Mouse (Mus musculus) macrophage (primary cell): ENCODE data around the gene Higd1c. TPM values are rescaled to one million over a fixed set of nuclear protein-coding genes. Genes with fewer than 3 reads are reported as not detected.

Experiments
- H3K27ac ChIP-seq: fragments of 350-480 bp; formaldehyde crosslinking; 2 replicates; pipeline ENCODE4 v1.9.0; 2021
- H3K36me3 ChIP-seq: fragments of 350-480 bp; formaldehyde crosslinking; 2 replicates; pipeline ENCODE4 v1.9.0; 2021; ENCODE audit errors: inconsistent target
- H3K4me3 ChIP-seq: fragments of 350-480 bp; formaldehyde crosslinking; 2 replicates; pipeline ENCODE4 v1.9.0; 2021; ENCODE audit errors: inconsistent target
- H3K79me2 ChIP-seq: fragments of 350-480 bp; formaldehyde crosslinking; 2 replicates; pipeline ENCODE4 v1.9.0; 2021; ENCODE audit errors: inconsistent target
- WGBS: methylation state at CpG from one replicate; pipeline ENCODE4 v1.1.7; 2026; ENCODE audit warnings: inconsistent platforms; ENCODE audit not compliant: missing documents; 5-methylcytosine and 5-hydroxymethylcytosine counted together
- polyA plus RNA-seq: library from polyadenylated mRNA; stranded (reverse); fragments of 250-400 nt; gene quantifications from 3 replicates; pipeline ENCODE4 v1.2.4, GENCODE M21; 2018; ENCODE audit warnings: inconsistent platforms

Higd1c gene
- polyA plus RNA-seq, 1 experiment from 2014 or later: not detected

DNA sequence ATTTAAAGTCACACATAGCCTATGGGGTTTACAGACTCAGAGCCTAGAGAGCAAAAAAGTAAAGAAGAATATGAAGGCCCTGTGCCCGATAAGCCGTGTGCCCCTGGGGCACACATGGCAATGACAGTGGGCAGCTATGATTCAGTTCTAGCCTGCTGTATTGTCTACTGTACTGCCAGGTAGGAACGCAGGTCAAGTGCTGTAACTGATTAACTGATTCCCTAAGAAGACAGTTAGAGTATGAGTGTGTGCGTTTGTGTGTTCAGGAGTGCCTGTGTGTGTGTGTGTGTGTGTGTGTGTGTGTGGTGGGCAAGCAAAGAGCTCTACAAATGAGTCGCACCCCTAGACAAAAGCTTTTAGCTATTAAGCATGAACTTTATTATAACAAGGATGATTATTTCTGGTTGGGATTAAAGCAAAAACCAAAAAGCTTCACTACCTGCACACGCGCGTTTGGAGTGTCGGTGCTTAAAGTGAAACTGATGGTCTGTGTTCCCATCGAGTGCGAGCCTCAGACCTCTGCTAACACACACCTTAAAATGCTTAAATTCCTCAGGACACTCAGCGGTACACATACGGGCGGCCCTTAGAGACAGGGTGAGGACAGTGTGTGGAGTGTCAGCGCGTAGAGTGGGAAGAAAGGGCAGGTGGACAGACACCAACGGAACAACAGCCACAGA is 23.3 kb downstream of the Higd1c start:
- Histone ChIP-seq H3K36me3 (peaks cover 5% of the 10 kb centered on the region; the same call in 1 of the 2 replicates), H3K79me2 (no peaks in the 10 kb centered on the region), H3K27ac (no peak overlapping the region), H3K4me3 (no peak overlapping the region)
- WGBS: 90% methylated on average over 16 of the region's 17 CpGs

- WGBS: 36% methylated on average over 4 of the region's 16 CpGs
- Histone ChIP-seq H3K36me3 (peaks cover 11% of the 10 kb centered on the region), H3K27ac (no peak overlapping the region), H3K79me2 (no peaks in the 10 kb centered on the region), H3K4me3 (no peak overlapping the region)
Measured at GRCm38 (mm10) chr15:100388224-100388835, 24.0 kb downstream of the Higd1c start.

DNA sequence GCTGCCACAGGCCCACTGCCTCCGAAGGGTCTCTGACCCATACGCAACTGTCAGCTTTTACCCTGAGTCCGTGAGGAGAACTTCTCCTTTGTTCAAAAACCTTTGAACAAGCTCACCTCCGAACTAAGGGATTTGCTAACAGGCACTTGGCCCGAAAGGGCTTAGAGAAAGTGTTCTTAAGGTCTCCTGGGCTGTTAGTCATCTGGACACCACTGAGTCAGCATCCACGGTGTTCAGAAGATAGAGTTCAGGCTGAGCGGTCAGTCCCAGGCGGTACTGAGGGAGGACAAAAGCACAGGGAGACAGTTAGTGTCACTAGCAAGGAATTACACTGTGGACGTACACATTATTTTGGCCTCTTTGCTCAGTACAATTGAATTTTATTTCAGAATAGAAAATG is 24.5 kb downstream of the Higd1c start:
- Histone ChIP-seq H3K27ac (no peak overlapping the region), H3K36me3 (peaks cover 17% of the 10 kb centered on the region), H3K4me3 (no peak overlapping the region), H3K79me2 (no peaks in the 10 kb centered on the region)
- WGBS: 83% methylated on average over 9 of the region's 9 CpGs

DNA sequence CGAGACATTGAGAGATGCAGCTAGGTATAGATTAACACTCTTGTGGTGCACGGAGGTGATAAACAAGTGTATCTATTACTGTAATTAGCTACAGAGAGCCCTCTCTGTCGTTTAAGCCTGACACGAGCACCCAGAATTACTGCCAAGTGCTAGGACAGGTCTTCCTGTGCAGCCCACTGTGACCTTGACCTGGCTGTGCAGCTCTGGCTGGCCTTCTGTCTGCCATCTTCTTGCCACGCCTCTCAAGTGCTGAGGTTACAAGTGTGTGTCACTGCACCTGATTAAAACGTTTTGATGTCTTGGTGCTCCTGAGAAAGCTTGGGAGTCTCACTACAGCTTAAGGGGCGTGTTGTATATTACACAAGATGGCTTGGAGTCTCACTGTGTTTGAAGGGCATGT is 26.7 kb downstream of the Higd1c start:
- Histone ChIP-seq H3K36me3 (peaks cover 39% of the 10 kb centered on the region), H3K4me3 (no peak overlapping the region), H3K79me2 (no peaks in the 10 kb centered on the region), H3K27ac (no peak overlapping the region)
- WGBS: 84% methylated on average over 6 of the region's 7 CpGs

- no peak overlapping the region for H3K27ac ChIP-seq
- no peak overlapping the region for H3K4me3 ChIP-seq
- no peaks in the 10 kb centered on the region for H3K79me2 ChIP-seq
- 93% methylated on average over 7 of the region's 7 CpGs for WGBS
- peaks cover 44% of the 10 kb centered on the region for H3K36me3 ChIP-seq
Measured at GRCm38 (mm10) chr15:100391599-100391998, 27.3 kb downstream of the Higd1c start.

DNA sequence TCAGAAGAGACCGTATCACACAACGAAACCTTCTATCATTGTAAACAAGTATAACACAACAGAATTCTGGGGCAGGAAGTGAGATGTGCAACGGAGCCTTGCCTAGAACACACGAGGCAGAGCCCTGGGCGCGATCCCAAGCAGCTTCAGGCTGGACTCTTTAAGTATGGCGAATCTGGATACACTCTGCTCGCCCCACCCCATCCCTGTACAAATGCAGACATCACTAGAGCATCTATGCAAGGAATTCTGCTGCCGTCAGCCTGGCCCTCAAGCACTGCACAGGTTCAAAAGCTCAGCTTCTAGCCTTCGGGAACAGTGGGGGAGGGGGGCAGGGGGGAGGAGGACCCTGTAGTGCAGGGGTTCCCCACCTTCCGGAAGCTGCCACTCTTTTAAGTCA is 28.7 kb downstream of the Higd1c start:
- WGBS: 95% methylated on average over 3 of the region's 11 CpGs
- Histone ChIP-seq H3K79me2 (no peaks in the 10 kb centered on the region), H3K4me3 (no peak overlapping the region), H3K27ac (no peak overlapping the region), H3K36me3 (peaks cover 58% of the 10 kb centered on the region)

DNA sequence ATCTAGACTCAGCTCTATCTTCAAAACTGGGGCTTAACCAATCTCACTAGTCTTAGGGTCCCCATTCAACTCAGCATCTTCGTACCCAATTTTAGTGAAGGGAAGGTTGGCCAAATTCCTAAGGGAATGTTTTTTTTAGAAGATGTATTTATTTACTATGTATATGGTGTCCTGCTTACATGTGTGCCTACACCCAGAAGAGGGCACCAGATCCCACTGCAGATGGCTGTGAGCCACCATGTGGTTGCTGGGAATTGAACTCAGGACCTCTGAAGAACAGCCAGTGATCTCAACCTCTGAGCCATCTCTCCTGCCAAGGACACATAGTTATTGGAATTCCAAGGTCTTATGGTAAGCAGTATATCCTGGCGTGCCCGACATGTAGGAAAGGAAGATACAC is 31.2 kb downstream of the Higd1c start:
- H3K79me2 ChIP-seq: no peaks in the 10 kb centered on the region
- H3K4me3 ChIP-seq: no peak overlapping the region
- H3K27ac ChIP-seq: no peak overlapping the region
- WGBS: 90% methylated on average over 2 of the region's 3 CpGs
- peaks cover 84% of the 10 kb centered on the region for H3K36me3 ChIP-seq

DNA sequence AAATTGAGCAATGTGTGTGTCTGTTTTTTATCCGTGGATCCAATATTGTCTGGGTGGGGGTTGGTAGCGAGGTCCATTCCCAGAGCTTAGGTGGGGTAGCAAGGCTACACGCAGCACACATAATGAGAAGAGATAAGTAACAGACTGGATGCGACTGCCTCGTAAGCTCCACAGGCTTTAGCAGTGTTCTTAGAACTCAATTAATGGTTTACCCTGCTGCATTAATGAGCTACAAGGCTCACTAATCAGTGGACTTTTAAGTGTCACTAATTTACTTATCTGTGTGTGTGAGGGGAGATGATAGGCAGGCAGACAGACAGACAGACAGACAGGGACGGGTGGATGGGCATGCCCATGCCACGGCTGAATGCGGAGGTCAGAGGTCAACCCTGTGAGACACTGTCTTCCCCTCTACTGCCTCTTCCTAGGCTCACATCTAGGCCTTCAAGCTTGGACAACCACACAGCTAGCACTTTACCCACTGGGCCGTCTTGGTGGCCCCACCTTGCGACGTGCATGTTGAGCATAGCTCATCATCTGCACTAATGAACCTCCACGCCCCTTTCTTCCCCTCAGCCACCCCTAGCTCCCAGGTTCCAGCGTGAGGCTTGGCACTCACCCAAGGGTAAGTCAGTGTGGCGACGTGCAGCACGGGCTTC is 36.4 kb downstream of the Higd1c start:
- Histone ChIP-seq H3K36me3 (peaks cover 89% of the 10 kb centered on the region), H3K27ac (no peak overlapping the region), H3K4me3 (no peak overlapping the region), H3K79me2 (no peaks in the 10 kb centered on the region; the same call in 1 of the 2 replicates)
- WGBS: 89% methylated on average over 16 of the region's 16 CpGs

GRCm38 (mm10) chr15:100401811-100402210 is 37.5 kb downstream of the Higd1c start:
- Histone ChIP-seq H3K27ac (no peak overlapping the region), H3K79me2 (no peaks in the 10 kb centered on the region; the same call in 1 of the 2 replicates), H3K4me3 (no peak overlapping the region), H3K36me3 (peaks cover 89% of the 10 kb centered on the region)
- WGBS: 90% methylated on average over 4 of the region's 4 CpGs

DNA sequence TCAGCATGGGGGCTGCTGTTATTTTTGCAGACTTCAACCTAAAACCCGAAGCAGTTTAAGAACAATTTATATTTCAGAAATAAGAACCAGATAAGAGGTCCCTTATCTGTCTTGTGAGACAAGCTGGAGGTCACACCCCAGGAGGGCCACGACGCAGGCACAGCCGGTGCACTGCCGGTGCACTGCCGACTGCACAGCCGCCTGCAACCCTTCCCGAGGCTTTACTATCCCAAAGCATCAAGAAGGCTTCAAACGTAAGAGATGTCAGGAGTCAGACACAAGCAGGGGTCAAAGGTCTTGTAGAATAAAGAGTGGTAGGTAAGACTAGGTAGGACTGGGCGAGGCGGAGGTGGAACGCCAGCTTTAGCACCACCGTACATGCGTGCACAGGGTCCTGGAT is 38.0 kb downstream of the Higd1c start:
- Histone ChIP-seq H3K4me3 (no peak overlapping the region), H3K27ac (no peak overlapping the region), H3K36me3 (peaks cover 89% of the 10 kb centered on the region), H3K79me2 (no peaks in the 10 kb centered on the region; the same call in 1 of the 2 replicates)
- 96% methylated on average over 14 of the region's 14 CpGs for WGBS

- WGBS: 92% methylated on average over 4 of the region's 4 CpGs
- H3K4me3 ChIP-seq: no peak overlapping the region
- H3K27ac ChIP-seq: peak overlapping the region; percentile 15; the same call in 1 of the 2 replicates
- H3K79me2 ChIP-seq: no peaks in the 10 kb centered on the region; the same call in 1 of the 2 replicates
- H3K36me3 ChIP-seq: peaks cover 89% of the 10 kb centered on the region
Measured at GRCm38 (mm10) chr15:100402798-100403197, 38.5 kb downstream of the Higd1c start.

DNA sequence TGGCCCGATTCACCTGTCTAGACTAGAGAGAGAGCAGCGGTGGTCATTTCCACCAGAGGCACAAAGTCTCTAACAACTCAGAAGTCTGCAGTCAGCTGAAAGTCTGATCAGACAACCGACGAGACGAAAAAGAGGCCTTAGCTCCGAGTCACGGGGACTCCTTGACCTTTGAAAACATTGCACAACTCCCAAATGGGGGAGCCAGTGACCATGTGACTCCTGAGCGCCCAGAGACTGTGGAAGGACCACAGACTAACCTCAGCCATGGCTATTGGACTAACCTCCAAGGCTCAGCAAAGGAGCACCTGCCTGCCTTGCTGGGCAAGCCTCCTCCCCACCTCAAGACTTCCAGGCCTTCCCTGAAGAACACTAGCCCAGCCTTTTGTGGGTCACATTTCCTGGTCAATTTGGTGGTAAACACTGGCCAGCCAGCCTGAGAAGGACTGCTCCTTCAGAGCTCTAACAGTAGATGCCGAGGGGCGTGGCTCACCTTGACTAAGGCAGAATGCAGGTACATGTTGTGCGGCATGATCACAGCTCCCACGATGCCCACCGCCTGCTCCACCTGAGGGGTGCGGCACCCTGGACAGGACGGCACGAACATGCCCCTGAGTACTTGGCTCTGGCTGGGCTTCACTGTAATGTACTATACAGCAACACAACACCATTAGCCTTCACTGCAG is 39.1 kb downstream of the Higd1c start:
- 67% methylated on average over 16 of the region's 16 CpGs for WGBS
- Histone ChIP-seq H3K79me2 (no peaks in the 10 kb centered on the region; the same call in 1 of the 2 replicates), H3K4me3 (no peak overlapping the region), H3K27ac (peak overlapping the region; percentile 22), H3K36me3 (peaks cover 89% of the 10 kb centered on the region)

GRCm38 (mm10) chr15:100406088-100406487 is 41.7 kb downstream of the Higd1c start:
- Histone ChIP-seq H3K79me2 (peaks cover 21% of the 10 kb centered on the region; the same call in 1 of the 2 replicates), H3K27ac (no peak overlapping the region), H3K36me3 (peaks cover 84% of the 10 kb centered on the region), H3K4me3 (no peak overlapping the region)
- 44% methylated on average over 5 of the region's 5 CpGs for WGBS

DNA sequence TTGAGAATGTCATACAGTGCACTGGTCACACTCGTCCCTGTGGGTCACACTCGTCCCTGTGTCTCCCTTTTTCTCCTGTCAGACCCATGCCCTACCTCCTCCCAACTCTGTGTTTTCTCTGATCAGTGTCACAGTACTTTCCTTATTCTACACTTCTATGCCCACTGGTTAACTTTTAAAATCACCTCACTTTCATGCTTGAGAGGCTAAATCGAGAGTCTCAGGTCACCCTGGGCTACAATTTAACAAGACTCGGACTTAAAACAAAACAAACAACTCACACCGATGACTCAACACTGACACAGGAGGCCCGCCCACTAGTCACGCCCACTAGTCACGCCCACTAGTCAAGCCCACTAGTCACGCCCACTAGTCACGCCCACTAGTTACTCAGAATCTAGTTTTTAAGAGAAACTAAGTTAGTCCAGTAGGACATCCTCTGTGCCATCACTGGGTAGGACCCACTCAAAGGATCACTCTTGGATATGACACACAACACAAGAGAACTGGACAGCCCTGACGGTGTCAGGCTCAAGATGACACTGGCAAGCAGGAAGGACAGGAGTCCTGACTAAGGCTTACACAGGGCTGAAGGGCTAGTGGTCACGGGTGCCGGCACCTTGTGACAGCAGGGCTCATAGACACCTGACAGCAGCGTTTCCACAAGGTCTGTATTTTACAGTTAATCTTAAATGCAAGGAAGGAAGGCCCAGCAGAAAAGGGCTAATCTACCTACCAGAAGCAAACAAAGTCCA is 46.8 kb downstream of the Higd1c start:
- Histone ChIP-seq H3K36me3 (peaks cover 53% of the 10 kb centered on the region), H3K4me3 (no peak overlapping the region), H3K79me2 (peaks cover 71% of the 10 kb centered on the region), H3K27ac (no peak overlapping the region)
- 64% methylated on average over 14 of the region's 14 CpGs for WGBS
